In the genomic region with DNA sequence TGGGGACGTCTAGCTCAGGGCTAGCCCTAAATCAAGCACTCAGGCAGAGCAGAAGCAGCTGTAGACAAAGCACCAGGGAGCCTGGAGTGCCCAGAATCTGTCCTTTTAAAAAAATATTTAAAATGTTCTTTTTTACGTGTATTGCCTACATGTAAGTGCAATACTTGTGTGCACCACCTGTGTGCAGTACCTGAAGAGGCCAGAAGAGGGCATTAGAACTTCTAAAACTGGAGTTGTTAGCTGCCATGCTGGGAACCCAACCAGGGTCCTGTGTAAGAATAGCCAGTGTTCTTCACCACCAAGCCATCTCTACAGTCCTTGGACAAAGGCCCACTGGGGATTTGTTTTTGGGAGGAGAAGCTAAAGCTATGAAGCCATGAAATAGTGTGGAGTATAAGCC, we compare ENCODE assay signal across 1 mouse cellular context.
TF ChIP-seq lines count a peak whose summit lies in the region.

No protein-coding gene starts in this region.

TF ChIP-seq in MEL, 35 proteins besides CTCF, POLR2A, EP300 and RAD21:
- no peak for TF ChIP-seq MAZ (IDR thresholded peaks at IDR 0.05; ENCODE audit: low read depth, low read length)
- peak; percentile 20; the same call in 1 of the 2 replicates for TF ChIP-seq SMC3 (IDR thresholded peaks at IDR 0.05; ENCODE audit: low read depth, low read length)
- no peak for TF ChIP-seq POLR2AphosphoS5 (IDR thresholded peaks at IDR 0.05; ENCODE audit: borderline replicate concordance, low read depth, low read length)
- TF ChIP-seq BHLHE40 (IDR thresholded peaks at IDR 0.05; ENCODE audit: borderline replicate concordance, low read depth, low read length): no peak
- no peak for TF ChIP-seq HCFC1 (IDR thresholded peaks at IDR 0.05; ENCODE audit: low read depth, low read length)
- no peak for TF ChIP-seq E2F4 (IDR thresholded peaks at IDR 0.05; ENCODE audit: borderline replicate concordance, low read depth, low read length)
- TF ChIP-seq POLR2AphosphoS2 (IDR thresholded peaks at IDR 0.05; ENCODE audit: low read length): no peak
- no peak for TF ChIP-seq KAT2A (conservative IDR thresholded peaks at IDR 0.05; ENCODE audit: low read depth, low read length)
